Mouse (Mus musculus) liver, postnatal 0 days (tissue): ENCODE data around the gene Pygo1.

ENCODE experiments used
- CTCF ChIP-seq: sonication (generic); IDR thresholded peaks from 2 replicates; pipeline ENCODE4 v1.5.1; 2016; ENCODE audit warnings: antibody characterized with exemption, low read depth
- EP300 ChIP-seq: IDR thresholded peaks from 2 replicates; pipeline ENCODE4 v1.6.1; 2016; ENCODE audit warnings: antibody characterized with exemption, low read depth, mild to moderate bottlenecking

DNA sequence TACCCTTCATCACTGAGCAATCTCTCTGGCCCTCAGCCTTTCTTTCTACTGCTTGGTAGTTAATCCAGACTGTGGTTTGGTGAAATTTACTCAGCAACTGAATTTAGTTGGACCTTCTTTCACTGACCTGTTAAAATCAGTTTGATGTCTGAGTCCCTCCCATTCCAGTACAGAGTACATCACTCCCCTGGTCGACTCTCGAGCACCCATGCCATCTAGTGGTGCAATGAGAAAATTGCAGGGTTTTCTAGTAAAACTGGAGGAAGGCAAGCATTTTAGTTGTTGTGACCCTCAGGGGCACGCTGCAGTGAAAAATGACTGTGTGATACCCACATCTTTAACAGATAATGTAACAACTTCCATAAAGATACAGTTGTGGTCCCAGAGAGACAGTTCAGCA is 41.5 kb upstream of the Pygo1 start:
- TF ChIP-seq CTCF (peak; percentile 87), EP300 (no peak)
